Mouse (Mus musculus) spleen, adult 2 months (tissue): ENCODE results near the gene Klhl29. TPM values are rescaled to one million over a fixed set of nuclear protein-coding genes. Genes with fewer than 3 reads are reported as not detected.

Source experiments
- DNase-seq, 2 experiments: peaks; one replicate each; pipeline versions ENCODE4 v3.0.0 to v3.0.0-alpha.2; 2012 to 2021; ENCODE audit warnings: low spot score in 2 of 2, low read depth in 1 of 2
- H3K27ac ChIP-seq: fragments of 200-500 bp; 2 replicates; pipeline ENCODE4 v1.5.1; 2012; ENCODE audit warnings: low read length, inconsistent platforms; ENCODE audit not compliant: insufficient read depth
- H3K27me3 ChIP-seq: fragments of 200-500 bp; 2 replicates; pipeline ENCODE4 v1.6.1; 2012; ENCODE audit warnings: mild to moderate bottlenecking, moderate library complexity, low read length, inconsistent platforms; ENCODE audit not compliant: control insufficient read depth, insufficient read depth
- H3K36me3 ChIP-seq: fragments of 200-500 bp; 2 replicates; pipeline ENCODE4 v1.6.1; 2012; ENCODE audit warnings: mild to moderate bottlenecking, low read length, inconsistent platforms; ENCODE audit not compliant: control insufficient read depth, insufficient read depth
- H3K4me1 ChIP-seq: fragments of 200-500 bp; 2 replicates; pipeline ENCODE4 v1.6.1; 2011; ENCODE audit warnings: inconsistent platforms; ENCODE audit not compliant: control insufficient read depth, insufficient read depth, insufficient read length
- H3K4me3 ChIP-seq: fragments of 200-500 bp; 2 replicates; pipeline ENCODE4 v1.5.1; 2011; ENCODE audit warnings: mild to moderate bottlenecking, inconsistent platforms; ENCODE audit not compliant: insufficient read depth, insufficient read length; ENCODE audit errors: extremely low read depth
- CTCF ChIP-seq: fragments of 200-500 bp; IDR thresholded peaks from 2 replicates; pipeline ENCODE4 v1.5.1; 2011; ENCODE audit warnings: mild to moderate bottlenecking, inconsistent platforms; ENCODE audit not compliant: insufficient read depth, insufficient read length, insufficient replicate concordance; ENCODE audit errors: extremely low read depth
- POLR2A ChIP-seq: fragments of 200-500 bp; IDR thresholded peaks from 2 replicates; pipeline ENCODE4 v1.6.1; 2011; ENCODE audit warnings: low read depth, low read length, inconsistent platforms
- WGBS: fragments of 180-500 bp; shearing (Covaris S2); methylation state at CpG from one replicate; pipeline ENCODE4 v1.1.7; 2018; 5-methylcytosine and 5-hydroxymethylcytosine counted together
- polyA plus RNA-seq: library from polyadenylated mRNA; depleted of rRNA; stranded (reverse); fragments of >200 nt; gene quantifications from 2 replicates; pipeline ENCODE4 v1.2.3, GENCODE M21; 2012; rRNA removed

The Klhl29 gene
- 6.4 and 8.7 TPM in 2 replicates for polyA plus RNA-seq

- 5% methylated on average over 60 of the region's 66 CpGs for WGBS
- H3K4me1 ChIP-seq: no peaks in the 10 kb centered on the region
- H3K27ac ChIP-seq: peak within 1 kb of the TSS; percentile 29
- no peak for TF ChIP-seq CTCF
- TF ChIP-seq POLR2A: peak; percentile 6; the same call in 1 of the 2 replicates
- H3K36me3 ChIP-seq: no peaks in the 10 kb centered on the region
- peak within 1 kb of the TSS; percentile 51 for H3K4me3 ChIP-seq
- peaks cover 11% of the 10 kb centered on the region; the same call in 1 of the 2 replicates for H3K27me3 ChIP-seq
- peak in 1 of 2 experiments; percentile 7 for DNase-seq
These were observed at the start of gene Klhl29 for GRCm38 (mm10) chr12:5375616-5376461. Gene Klhl29 (minus strand): TSS chr12:5375682.

GRCm38 (mm10) chr12:5425276-5425675 lies 49.8 kb upstream of the Klhl29 start:
- Histone ChIP-seq H3K27me3 (no peaks in the 10 kb centered on the region), H3K4me1 (no peaks in the 10 kb centered on the region), H3K36me3 (no peaks in the 10 kb centered on the region), H3K27ac (no peak overlapping the region), H3K4me3 (no peak overlapping the region)
- no peak for TF ChIP-seq POLR2A
- TF ChIP-seq CTCF: no peak
- 86% methylated on average over 4 of the region's 4 CpGs for WGBS
- DNase-seq: no peak

DNA sequence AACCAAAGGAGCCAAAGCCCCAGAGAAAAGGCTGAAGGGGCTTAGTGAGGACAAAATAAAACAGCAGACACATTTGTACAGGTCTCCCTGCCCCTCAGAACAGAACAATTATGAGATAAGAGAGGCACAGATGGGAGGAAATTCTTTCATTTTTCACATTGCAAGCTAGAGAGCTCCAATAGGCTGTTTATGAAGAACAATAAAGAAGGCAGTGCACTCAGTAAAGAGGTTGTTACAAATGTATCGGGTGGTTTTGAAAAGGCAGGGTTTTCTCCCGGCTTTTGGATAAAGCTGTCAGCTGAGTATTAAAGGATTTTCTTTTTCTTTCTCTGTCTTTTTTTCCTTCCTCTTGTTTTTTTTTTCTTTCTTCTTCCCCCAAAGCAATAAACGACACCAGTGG lies 40.3 kb upstream of the Klhl29 start:
- no peak for DNase-seq
- TF ChIP-seq CTCF: no peak
- no peak for TF ChIP-seq POLR2A
- WGBS: 71% methylated on average over 3 of the region's 3 CpGs

DNA sequence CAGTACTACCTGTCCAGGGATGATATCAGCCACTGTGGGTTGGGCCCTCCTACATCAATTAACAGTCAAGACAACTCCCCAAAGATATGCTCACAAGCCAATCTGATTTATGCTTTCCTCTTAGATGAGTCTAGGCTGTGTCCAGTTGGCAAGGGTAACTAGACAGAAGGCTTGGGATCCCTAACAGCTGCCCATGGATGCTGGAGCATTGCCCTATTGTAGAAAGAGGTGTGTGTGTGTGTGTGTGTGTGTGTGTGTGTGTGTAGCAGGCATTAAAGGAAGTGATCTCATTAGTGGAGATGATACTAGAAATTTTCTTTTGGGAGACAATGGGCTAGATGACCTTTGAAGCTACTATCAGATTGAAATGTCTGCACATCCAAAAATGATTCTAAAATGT lies 38.5 kb upstream of the Klhl29 start:
- no peak overlapping the region for H3K4me3 ChIP-seq
- TF ChIP-seq CTCF: no peak
- no peak for TF ChIP-seq POLR2A
- H3K36me3 ChIP-seq: no peaks in the 10 kb centered on the region
- no peak overlapping the region for H3K27ac ChIP-seq
- no peaks in the 10 kb centered on the region for H3K27me3 ChIP-seq
- no peaks in the 10 kb centered on the region for H3K4me1 ChIP-seq
- no peak for DNase-seq

More for the DNA sequence above, 40.3 kb upstream of the Klhl29 start:
- Histone ChIP-seq H3K27me3 (no peaks in the 10 kb centered on the region), H3K4me1 (no peaks in the 10 kb centered on the region), H3K36me3 (no peaks in the 10 kb centered on the region), H3K4me3 (no peak overlapping the region), H3K27ac (no peak overlapping the region)

DNA sequence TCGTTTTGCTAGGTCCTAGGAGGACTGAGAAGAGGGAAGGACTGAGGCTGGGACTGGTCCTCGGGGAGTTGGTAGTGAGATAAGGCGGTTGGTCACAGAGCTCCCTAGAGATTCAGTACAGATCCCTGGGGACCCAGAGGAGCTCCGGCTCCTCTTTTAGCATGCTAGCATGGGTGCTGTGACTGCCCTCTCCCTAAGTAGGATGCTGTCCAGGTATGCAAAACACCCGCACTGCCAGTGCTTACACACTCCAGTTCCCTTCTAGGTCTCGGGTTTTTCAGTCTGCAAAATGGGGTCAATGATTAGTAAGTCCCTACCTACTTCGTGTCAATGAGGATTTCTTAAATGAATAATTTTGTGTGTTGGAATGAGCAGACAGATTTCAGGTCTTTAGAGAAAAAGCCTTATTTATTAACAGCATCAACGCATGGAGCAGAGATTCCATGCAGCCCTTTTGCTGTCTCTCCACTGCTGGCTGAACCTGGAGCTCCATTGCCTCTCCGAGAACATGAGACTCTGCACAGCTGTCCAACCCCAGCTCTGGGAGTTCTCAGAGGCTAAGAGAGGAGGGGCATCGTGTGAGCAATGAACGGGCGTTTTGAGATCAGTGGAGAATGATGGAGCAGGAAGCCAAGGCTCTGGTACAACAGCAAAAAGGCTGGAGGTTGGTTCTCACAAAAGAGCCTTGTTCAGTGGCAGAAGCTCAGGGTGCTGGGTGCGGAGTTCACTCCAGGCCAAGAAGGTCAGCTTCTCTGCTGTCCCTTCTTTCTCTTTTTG lies 36.5 kb upstream of the Klhl29 start:
- H3K27me3 ChIP-seq: no peaks in the 10 kb centered on the region
- DNase-seq: no peak
- 70% methylated on average over 13 of the region's 13 CpGs for WGBS
- no peaks in the 10 kb centered on the region for H3K4me1 ChIP-seq
- no peak for TF ChIP-seq CTCF
- TF ChIP-seq POLR2A: no peak
- no peak overlapping the region for H3K27ac ChIP-seq
- H3K4me3 ChIP-seq: no peak overlapping the region
- no peaks in the 10 kb centered on the region for H3K36me3 ChIP-seq

DNA sequence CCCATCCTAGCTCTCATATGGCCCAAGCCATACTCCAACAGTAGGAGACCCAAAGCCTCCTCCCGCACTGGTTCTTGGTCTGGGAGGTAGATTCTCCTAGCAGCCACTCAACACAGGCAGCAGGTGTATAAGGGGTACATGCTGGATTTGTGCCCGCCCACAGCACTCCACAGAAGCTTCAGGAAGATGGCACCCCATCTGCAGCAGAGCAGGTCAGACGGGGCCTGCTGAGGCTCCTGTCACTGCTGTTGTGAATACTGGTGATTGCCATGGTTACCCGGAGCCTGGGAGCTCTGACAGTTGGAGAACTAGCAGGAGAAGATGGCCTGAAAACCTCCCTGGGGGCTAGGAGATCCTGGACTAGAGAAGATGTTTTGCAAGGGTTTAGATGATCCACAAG lies 35.9 kb upstream of the Klhl29 start:
- DNase-seq: no peak
- no peaks in the 10 kb centered on the region for H3K27me3 ChIP-seq
- TF ChIP-seq POLR2A: no peak
- TF ChIP-seq CTCF: no peak
- 79% methylated on average over 4 of the region's 4 CpGs for WGBS
- no peak overlapping the region for H3K4me3 ChIP-seq
- no peaks in the 10 kb centered on the region for H3K4me1 ChIP-seq
- H3K36me3 ChIP-seq: no peaks in the 10 kb centered on the region
- H3K27ac ChIP-seq: no peak overlapping the region
